Mouse (Mus musculus) embryonic facial prominence, embryonic 15.5 days (tissue): ENCODE results near the gene Lrrk1. TPM values are rescaled to one million over a fixed set of nuclear protein-coding genes. Genes with fewer than 3 reads are reported as not detected.
A peak's percentile ranks its signal among the peaks of the same experiment; 100 is the strongest.

ENCODE experiments used
- ATAC-seq: fragments of 200-750 bp; cut with Nextera tagmentation; 2 replicates; pipeline ENCODE4 v1.8.0; 2017; ENCODE audit warnings: low read depth, moderate TSS enrichment; ENCODE audit not compliant: insufficient number of reproducible peaks, low FRiP score, low TSS enrichment
- H3K27ac ChIP-seq: fragments of 300-500 bp; sonication (generic); replicated peaks from 2 replicates; pipeline ENCODE4 v1.5.1; 2015; ENCODE audit warnings: mild to moderate bottlenecking, inconsistent platforms
- H3K27me3 ChIP-seq: fragments of 300-500 bp; sonication (generic); 2 replicates; pipeline ENCODE4 v1.6.1; 2015; ENCODE audit warnings: inconsistent platforms
- H3K36me3 ChIP-seq: fragments of 300-500 bp; sonication (generic); 2 replicates; pipeline ENCODE4 v1.6.1; 2015; ENCODE audit warnings: mild to moderate bottlenecking, inconsistent platforms
- H3K4me1 ChIP-seq: fragments of 300-500 bp; sonication (generic); 2 replicates; pipeline ENCODE4 v1.6.1; 2015; ENCODE audit warnings: inconsistent platforms
- H3K4me2 ChIP-seq: fragments of 300-500 bp; sonication (generic); replicated peaks from 2 replicates; pipeline ENCODE4 v1.6.1; 2015; ENCODE audit warnings: mild to moderate bottlenecking, inconsistent platforms
- H3K4me3 ChIP-seq: fragments of 300-500 bp; sonication (generic); replicated peaks from 2 replicates; pipeline ENCODE4 v1.5.1; 2015; ENCODE audit warnings: mild to moderate bottlenecking, inconsistent platforms
- H3K9ac ChIP-seq: fragments of 300-500 bp; sonication (generic); 2 replicates; pipeline ENCODE4 v1.6.1; 2015; ENCODE audit warnings: inconsistent platforms
- H3K9me3 ChIP-seq: fragments of 300-500 bp; sonication (generic); replicated peaks from 2 replicates; pipeline ENCODE4 v1.6.1; 2016; ENCODE audit warnings: inconsistent platforms
- WGBS: fragments of 180-500 bp; shearing (Covaris S2); methylation state at CpG from one replicate; pipeline ENCODE4 v1.1.7; 2015; 5-methylcytosine and 5-hydroxymethylcytosine counted together
- polyA plus RNA-seq: library from polyadenylated mRNA; unstranded; fragments of >200 nt; fragmentation: Nextera tagmentation; extraction: Ambion mirVana; gene quantifications from 2 replicates; pipeline ENCODE4 v1.2.1, GENCODE M21; 2015

Lrrk1 gene
- polyA plus RNA-seq, 1 experiment from 2014 or later, result 16.9 TPM

DNA sequence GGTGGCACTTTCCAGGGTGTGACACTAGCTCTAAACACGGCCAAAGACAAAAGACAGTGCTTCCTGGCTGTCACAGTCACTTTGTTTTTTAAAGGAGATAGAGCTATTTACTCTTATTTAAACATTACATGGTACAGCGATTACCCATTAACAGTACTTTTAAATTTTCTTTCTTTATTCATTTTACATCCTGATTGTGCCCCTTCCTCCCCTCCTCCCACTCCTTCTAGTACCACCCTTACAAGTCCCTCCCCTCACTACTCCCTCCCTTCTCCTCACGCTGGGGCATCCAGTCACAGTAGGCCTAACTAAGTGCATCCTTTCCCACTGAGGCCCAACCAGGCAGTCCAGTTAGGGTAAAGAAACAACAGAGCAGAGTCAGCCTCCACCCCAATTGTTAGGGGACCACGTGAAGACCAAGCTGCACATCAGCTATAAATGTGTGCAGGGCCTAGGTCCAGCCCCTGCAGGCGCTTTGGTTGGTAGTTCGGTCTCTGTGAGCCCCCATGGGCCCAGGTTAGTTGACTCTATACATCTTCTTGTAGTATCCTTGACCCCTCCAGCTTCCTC is 154.1 kb downstream of the Lrrk1 start:
- no peak overlapping the region for H3K9ac ChIP-seq
- peak overlapping the region; percentile 45 for H3K27ac ChIP-seq
- H3K27me3 ChIP-seq, result no peaks in the 10 kb centered on the region
- no peak overlapping the region for H3K4me2 ChIP-seq
- no peaks in the 10 kb centered on the region for H3K9me3 ChIP-seq
- H3K36me3 ChIP-seq, result no peaks in the 10 kb centered on the region
- ATAC-seq, result no peak
- no peak overlapping the region for H3K4me3 ChIP-seq
- H3K4me1 ChIP-seq, result peaks cover 32% of the 10 kb centered on the region
- 69% methylated on average over 6 of the region's 6 CpGs for WGBS

DNA sequence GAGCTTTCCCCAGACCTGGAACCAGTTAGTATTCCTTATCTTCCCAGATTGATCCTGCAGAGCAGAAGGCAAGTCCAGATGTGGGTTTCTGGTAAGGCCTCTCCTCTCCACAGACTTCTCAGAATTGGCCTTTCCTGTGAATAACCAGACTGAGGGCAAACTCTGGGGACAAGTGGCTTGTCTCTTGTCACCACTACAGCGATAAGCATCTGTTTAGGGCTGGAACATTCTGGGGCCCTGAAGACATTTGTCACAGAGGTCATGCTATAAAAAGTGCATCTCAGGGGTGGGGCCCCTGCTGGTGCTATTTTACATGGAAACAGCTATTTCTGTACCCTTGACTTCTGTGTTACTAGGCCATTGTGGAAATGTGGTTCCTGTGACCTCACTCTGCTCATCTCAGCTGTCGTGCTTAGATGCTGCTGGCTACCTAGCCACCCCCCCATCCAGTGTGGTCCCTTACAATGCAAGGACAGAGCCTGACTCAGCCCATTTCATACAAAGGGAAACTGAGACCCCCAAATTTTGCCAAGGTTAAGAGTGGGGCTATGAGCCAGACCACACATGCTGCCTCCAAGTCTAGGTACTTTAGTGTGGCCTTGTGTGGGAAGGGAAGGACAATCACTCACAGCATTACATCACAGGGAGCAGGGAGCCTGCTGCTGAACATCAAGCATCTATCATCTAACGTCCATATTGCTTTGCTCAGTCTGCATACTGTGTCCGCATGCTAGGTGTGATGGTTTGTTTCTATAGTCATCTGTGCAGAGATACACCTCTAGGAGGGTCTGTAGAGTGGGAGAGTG is 154.8 kb downstream of the Lrrk1 start:
- H3K27me3 ChIP-seq, result no peaks in the 10 kb centered on the region
- H3K4me1 ChIP-seq, result peaks cover 37% of the 10 kb centered on the region
- ATAC-seq, result 0 out of 2 replicates have a peak, but pooled peaks have one; percentile 21
- H3K9me3 ChIP-seq, result no peaks in the 10 kb centered on the region
- H3K4me3 ChIP-seq, result no peak overlapping the region
- no peak overlapping the region for H3K9ac ChIP-seq
- no peak overlapping the region for H3K4me2 ChIP-seq
- WGBS, result 68% methylated on average over 4 of the region's 4 CpGs
- H3K27ac ChIP-seq, result peak overlapping the region; percentile 45
- H3K36me3 ChIP-seq, result no peaks in the 10 kb centered on the region

DNA sequence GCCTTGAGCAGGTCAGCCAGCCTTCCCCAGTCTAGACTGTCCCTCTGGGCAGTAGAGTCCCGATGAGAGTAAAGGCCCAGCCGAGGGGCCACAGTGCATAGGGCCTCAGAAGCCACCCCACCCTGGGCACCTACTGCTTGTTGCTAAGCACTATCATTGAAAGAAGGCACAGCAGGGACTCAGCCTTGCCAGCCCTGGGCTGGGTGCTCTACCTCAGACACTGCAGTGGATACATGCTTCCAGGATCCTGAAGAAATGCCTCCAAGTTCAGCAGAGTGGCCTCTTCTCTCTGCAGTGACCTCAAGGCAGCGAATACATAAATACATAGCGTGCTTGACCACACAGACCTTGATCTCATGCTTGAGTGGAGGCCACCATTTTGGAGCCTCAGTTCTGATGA is 156.3 kb downstream of the Lrrk1 start:
- H3K27ac ChIP-seq, result peak overlapping the region; percentile 88
- no peak overlapping the region for H3K9ac ChIP-seq

DNA sequence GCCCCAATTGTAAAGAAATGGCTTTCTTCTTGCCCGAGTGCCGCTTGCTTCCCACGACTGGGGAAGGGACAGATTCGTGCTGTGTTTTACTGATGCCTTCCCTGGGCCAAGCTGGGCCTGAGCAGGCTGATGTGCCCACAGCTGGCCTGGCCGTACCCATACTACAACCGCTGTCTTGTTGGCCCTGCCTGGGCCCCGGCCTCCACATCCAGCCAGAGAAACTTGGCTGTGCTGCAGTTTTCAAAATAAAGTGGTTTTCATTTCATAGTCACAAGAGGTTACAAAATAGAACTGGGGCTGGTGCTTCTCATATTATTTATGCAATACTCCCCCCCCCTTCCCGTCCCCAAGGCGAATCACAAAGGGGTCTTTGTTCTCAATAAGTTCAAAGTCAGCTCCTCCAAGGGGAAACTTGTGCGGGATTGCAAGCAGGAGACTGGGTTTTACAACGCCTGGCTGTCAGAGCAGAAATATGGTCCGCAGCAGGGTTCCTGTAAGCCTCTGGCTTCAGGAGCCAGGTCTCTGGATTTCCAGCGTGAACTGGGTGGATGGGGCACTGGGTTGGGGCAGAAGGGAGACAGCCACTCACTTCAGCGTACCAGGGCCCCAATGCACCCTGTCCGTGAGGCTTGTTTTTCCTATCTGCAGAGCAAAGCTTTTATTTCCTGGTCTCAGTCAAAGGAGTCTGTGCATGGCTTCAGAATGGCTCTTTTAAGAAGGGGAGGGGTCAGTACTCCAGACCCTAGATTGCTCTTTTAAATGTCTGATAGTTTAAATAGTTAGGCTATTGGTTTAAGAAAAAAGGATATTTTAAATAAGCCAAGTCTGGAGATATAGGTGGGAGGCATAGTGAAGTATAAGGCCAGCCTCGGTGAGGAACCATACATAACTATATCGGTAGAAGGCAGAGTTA is 157.3 kb downstream of the Lrrk1 start:
- H3K4me1 ChIP-seq, result peaks cover 37% of the 10 kb centered on the region
- ATAC-seq, result peak; percentile 64; the same call in 1 of the 2 replicates
- WGBS, result 30% methylated on average over 17 of the region's 17 CpGs
- H3K9ac ChIP-seq, result no peak overlapping the region
- peak overlapping the region; percentile 88 for H3K27ac ChIP-seq
- no peak overlapping the region for H3K4me2 ChIP-seq
- no peaks in the 10 kb centered on the region for H3K36me3 ChIP-seq
- H3K9me3 ChIP-seq, result no peaks in the 10 kb centered on the region
- H3K4me3 ChIP-seq, result no peak overlapping the region
- H3K27me3 ChIP-seq, result no peaks in the 10 kb centered on the region

More for the DNA sequence above, 156.3 kb downstream of the Lrrk1 start:
- Histone ChIP-seq H3K36me3 (no peaks in the 10 kb centered on the region), H3K27me3 (no peaks in the 10 kb centered on the region), H3K9me3 (no peaks in the 10 kb centered on the region), H3K4me2 (no peak overlapping the region), H3K4me1 (peaks cover 37% of the 10 kb centered on the region), H3K4me3 (no peak overlapping the region)
- WGBS, result 93% methylated on average over 4 of the region's 4 CpGs
- no peak for ATAC-seq

DNA sequence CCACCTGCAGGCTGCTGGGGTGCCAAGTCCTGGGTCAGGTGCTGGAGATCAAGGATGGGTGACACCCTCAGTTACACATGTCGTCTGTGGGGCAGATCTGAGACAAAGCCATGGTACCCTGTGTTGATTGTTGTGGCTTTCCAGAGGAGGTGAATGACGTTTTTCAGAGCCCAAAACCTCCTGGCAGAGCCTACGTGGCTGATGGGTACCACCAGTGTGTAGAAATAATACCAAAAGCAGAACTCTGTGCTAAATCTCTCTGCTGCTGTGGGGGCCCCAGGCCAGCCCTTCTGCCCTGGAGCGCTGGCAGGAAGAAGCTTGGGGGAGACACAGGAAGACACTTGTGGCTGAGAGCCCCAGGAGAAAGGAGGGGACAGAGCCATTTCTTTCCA is 157.9 kb downstream of the Lrrk1 start:
- ATAC-seq, result no peak
- Histone ChIP-seq H3K4me2 (no peak overlapping the region), H3K9ac (no peak overlapping the region), H3K9me3 (no peaks in the 10 kb centered on the region), H3K36me3 (no peaks in the 10 kb centered on the region), H3K4me1 (peaks cover 37% of the 10 kb centered on the region), H3K27me3 (no peaks in the 10 kb centered on the region), H3K27ac (peak overlapping the region; percentile 88), H3K4me3 (no peak overlapping the region)
- 43% methylated on average over 4 of the region's 4 CpGs for WGBS

DNA sequence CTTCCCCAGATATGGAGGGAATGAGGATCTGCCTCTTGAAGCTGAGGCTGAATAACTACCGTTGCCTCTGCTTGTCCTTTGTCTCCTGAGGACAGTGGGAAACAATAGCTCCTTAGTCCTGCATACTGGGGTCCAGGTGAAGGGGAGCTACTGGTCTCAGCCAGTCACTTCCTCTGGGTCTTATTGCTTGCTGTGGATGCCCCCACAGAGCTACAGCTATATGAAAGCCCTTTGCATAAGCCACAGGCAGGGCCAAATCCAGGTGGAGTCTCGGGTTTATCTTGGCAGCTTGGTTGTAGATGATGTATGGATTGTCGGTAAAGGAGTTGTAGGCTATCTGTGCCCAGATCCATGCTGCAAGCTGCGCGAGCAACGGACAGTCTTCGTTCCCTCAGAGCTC is 158.7 kb downstream of the Lrrk1 start:
- Histone ChIP-seq H3K4me1 (peaks cover 37% of the 10 kb centered on the region), H3K27ac (peak overlapping the region; percentile 88; the same call in 1 of the 2 replicates), H3K4me2 (no peak overlapping the region), H3K9ac (no peak overlapping the region), H3K4me3 (no peak overlapping the region), H3K36me3 (no peaks in the 10 kb centered on the region), H3K9me3 (no peaks in the 10 kb centered on the region), H3K27me3 (no peaks in the 10 kb centered on the region)
- WGBS, result 67% methylated on average over 7 of the region's 7 CpGs
- no peak for ATAC-seq

DNA sequence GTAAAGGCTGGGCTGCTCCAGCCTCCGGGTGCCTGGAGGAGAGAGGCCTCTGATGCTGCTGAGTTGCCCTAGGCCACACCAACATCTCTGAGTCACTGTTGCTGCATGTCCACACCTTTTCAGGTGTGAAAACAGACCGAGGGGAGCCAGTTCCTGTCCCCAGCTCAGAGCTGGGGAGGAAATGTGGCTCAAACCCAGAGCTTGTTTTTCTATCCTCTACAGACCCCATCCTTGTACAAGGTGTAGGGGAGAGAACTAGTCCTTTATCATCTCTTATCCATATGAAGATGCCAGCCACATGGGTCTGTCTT is 159.6 kb downstream of the Lrrk1 start:
- H3K36me3 ChIP-seq, result no peaks in the 10 kb centered on the region
- no peaks in the 10 kb centered on the region for H3K9me3 ChIP-seq
- H3K9ac ChIP-seq, result no peak overlapping the region
- no peaks in the 10 kb centered on the region for H3K27me3 ChIP-seq
- H3K4me3 ChIP-seq, result no peak overlapping the region
- 53% methylated on average over 2 of the region's 2 CpGs for WGBS
- H3K27ac ChIP-seq, result no peak overlapping the region
- no peak overlapping the region for H3K4me2 ChIP-seq
- ATAC-seq, result no peak
- peaks cover 33% of the 10 kb centered on the region for H3K4me1 ChIP-seq

DNA sequence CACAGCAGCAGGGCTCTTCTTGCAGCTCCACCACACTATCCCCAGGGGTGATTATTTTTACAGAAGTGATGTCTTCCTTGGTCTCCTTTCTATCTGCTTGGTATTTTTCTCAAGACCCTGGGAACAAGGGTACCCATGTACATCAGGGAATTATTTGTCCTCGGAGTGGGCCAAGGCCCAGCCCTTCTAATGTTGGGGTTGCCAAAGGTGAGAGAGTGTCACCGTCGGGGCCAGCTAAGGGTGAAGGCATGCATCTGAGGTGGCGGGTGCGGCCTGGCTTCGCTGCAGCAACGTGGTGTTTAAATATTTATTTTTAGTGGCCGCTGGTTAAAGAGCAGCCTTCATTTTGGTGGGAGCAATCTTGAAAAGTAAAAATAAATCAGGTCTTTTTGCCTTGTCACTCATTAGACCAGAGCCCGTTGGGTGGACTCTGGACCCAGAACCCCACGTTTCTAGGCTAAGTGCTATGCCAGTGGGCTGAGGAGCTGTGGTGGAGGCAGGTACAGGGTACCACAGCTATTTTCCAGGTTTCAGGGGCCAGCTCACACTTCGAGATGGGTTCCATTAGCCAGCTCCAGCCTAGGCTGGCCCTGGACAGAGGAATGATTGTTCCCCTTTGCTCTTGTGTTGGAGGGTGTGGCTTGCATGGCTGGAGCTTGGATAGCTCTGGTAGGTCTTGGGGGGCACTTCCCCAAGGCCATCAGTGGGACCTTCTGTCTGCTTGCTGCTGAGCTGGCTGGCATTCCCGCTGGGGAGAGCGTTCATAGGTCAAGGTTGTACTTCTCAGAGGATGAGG is 160.1 kb downstream of the Lrrk1 start:
- H3K9ac ChIP-seq, result no peak overlapping the region
- H3K27ac ChIP-seq, result no peak overlapping the region
- no peak for ATAC-seq
- WGBS, result 75% methylated on average over 13 of the region's 13 CpGs
- no peaks in the 10 kb centered on the region for H3K27me3 ChIP-seq
- peaks cover 33% of the 10 kb centered on the region for H3K4me1 ChIP-seq
- no peaks in the 10 kb centered on the region for H3K36me3 ChIP-seq
- H3K4me2 ChIP-seq, result no peak overlapping the region
- no peak overlapping the region for H3K4me3 ChIP-seq
- H3K9me3 ChIP-seq, result no peaks in the 10 kb centered on the region

DNA sequence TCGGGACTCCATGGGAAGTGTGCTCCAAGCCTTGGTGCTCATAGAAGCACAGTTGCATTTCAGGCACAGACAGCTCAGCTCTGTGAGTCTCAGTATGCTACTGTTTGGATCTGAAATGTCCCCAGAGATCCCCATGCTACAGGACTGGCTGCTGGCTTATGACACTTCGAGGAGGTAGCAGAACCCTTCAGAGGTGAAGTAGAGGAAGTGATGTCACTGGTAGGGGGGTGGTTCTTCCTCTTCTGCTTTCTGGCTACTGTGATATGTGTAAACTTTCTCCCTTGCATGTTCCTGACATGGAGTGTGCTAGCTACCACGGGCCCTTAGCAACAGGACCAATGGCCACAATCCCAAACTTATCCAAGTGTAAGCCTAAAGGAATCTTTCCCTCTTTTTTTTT is 162.3 kb downstream of the Lrrk1 start:
- Histone ChIP-seq H3K4me2 (no peak overlapping the region), H3K4me1 (peaks cover 25% of the 10 kb centered on the region), H3K9ac (no peak overlapping the region), H3K4me3 (no peak overlapping the region), H3K27ac (no peak overlapping the region), H3K9me3 (no peaks in the 10 kb centered on the region), H3K27me3 (no peaks in the 10 kb centered on the region), H3K36me3 (no peaks in the 10 kb centered on the region)
- 82% methylated on average over 3 of the region's 3 CpGs for WGBS
- no peak for ATAC-seq

DNA sequence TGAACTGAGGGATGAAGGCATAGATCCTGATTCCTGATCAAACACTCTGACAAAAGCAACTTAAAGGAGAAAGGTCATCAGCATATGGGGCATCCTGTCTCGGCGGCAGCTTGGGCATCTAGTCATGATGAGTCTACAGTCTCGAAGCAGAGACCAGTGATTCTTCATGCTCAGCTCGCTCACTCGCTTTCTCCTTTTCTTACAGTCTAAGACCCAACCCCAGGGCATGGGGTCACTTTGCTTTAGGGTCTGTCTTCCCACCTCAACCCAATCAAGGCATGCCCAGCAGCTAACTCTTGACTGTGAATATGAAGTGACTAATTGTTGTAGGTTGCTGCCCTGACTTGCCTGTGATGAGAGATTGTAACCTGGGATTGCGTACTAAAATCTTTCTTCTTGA is 163.6 kb downstream of the Lrrk1 start:
- Histone ChIP-seq H3K9me3 (no peaks in the 10 kb centered on the region), H3K4me3 (no peak overlapping the region), H3K36me3 (no peaks in the 10 kb centered on the region), H3K27ac (no peak overlapping the region), H3K9ac (no peak overlapping the region), H3K27me3 (no peaks in the 10 kb centered on the region), H3K4me1 (peaks cover 14% of the 10 kb centered on the region), H3K4me2 (no peak overlapping the region)
- 96% methylated on average over 6 of the region's 6 CpGs for WGBS
- ATAC-seq, result no peak

DNA sequence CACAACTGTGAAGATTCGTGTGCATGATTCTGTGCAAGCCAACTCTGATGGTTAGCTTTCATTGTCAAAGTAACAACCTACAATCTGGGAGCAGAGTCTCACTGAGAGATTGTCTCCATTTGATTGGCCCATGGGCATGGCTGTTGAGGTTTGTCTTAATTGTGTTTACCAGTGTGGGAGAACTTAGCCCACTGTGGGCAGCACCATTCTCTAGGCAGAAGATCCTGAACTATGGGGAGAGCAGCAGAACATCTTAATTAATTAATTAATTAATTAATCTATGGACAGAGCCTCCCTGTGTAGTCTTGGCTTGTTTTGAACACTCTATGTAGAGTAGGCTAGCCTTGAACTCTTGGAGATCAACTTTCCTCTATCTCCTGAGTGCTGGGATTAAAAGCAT is 164.4 kb downstream of the Lrrk1 start:
- WGBS, result 88% methylated on average over 1 of the region's 1 CpGs
- H3K36me3 ChIP-seq, result no peaks in the 10 kb centered on the region
- H3K27me3 ChIP-seq, result no peaks in the 10 kb centered on the region
- no peaks in the 10 kb centered on the region for H3K9me3 ChIP-seq
- no peak overlapping the region for H3K9ac ChIP-seq
- H3K27ac ChIP-seq, result no peak overlapping the region
- no peak overlapping the region for H3K4me3 ChIP-seq
- no peak for ATAC-seq
- H3K4me1 ChIP-seq, result peaks cover 16% of the 10 kb centered on the region
- no peak overlapping the region for H3K4me2 ChIP-seq
